Mouse (Mus musculus): ENCODE measurements at regions not wholly inside any gene's neighbourhood (a gene's known extent, or its start where the extent isn't known, plus 50 kb on each side); places are given as distances from the start of the nearest gene placed in this dataset.
"Not testable (repeated sequence)": the region's sequence is repeated elsewhere in the genome, so short reads cannot be mapped to it uniquely, and the experiment has no call there.

DNA sequence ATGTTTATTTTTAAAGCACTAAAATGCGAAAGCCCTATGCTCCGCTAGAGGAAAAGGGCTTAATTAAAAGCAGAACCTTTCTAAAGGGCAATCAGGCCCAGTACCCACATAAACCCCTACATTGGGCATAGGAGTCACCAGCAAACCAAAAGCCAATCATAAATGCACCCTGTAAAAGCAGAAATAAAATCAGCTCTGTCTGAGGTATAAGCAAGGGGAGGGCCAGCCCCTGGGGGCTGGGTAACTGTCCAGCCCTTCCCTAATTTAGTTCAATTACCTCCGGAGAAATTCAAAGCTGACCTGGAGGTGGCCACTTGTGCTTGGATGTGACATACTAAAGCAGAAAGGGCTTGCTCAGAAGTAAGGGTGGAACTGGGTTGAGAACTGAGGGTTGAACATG, 479.4 kb upstream of the Sall1 start:
- no peak for DNase-seq

DNA sequence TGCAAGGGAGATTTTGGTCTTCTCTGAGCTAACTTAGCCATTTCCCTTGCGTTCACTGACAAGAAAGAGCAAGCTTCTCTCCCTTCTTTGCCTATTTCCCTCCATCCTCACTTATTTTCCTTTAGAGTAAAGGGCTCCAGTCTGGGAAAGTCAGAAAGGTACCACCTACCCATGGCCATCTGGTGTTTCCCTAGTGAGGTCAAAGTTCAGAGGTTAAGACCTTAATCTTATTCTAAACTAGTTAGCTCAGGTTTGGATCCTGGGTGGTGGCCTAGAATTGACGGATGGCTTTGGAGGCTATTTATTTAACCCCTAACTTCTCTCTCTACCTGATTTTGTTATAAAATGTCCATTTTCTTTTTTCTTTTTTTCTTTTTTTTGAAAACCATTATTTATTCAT, 472.6 kb upstream of the Sall1 start:
- no peak for DNase-seq

DNA sequence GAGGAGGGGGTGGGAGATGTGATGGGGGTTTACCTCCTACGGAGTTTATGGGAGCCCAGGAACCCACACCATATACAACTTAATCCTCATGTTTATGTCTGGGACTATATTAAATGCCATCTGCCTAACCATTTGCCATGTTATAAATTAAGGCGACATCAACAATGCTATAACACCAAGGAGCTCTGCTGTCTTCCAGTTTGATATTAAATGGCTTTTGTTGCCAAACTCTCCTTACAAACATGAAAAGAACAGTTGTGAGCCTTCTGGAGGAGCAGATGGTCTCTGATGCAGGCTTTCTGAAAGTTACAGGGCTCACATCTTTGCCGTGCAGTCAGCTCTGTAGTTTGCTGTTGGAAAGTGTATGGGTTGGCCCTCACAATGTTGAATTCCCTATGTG, 470.3 kb upstream of the Sall1 start:
- DNase-seq = no peak

DNA sequence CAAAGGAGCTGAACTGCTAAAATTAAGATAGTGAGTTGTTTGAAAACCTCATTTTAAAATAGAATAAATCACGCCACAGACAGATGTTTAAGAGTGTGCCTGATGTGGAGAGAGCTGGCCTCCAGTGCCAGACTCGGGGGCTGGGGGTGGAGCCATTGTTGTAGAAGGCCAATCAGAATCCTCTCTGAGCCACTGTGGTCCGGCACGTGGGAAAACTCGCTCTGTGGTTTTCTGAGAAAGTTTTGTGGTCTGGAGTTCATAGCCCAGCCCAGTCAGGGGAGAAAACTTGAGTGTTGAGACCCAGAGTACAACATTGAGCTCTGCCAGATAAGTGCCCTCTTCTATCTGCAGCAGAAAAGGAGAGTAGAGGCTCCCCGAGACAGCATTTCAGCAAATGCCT, 463.7 kb upstream of the Sall1 start:
- DNase-seq = no peak

DNA sequence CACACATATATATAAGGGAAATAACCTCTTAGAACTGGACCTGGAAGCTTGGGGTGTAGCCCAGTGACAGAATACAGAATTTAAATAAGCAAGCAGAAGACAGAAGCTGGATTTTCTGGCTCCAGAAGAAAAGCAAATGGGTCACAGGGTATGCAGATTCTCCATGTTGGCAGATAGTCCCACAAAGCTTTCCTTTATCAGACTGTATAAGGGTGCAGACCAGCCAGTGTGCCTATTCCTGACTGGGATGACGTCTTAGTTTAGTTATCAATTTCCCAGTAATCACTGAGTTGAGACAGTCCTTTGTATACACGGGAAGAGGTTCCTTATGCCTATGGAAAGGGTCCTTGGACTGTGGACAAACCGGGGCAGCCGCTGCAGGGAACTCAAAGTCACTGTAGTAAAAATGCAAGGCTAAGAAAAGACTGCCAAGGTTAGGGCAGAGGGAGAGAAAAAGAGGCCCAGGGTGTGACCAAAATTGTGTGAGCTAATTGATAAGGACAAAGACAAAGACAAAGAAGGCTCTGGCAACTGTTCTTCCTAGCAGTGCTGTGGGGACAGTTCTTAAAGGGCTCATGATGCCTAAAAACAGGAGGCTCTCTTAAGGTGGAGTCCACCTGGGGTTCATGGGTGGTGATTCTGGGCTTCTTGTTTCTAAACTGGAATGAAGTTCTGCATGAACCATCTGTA, 459.7 kb upstream of the Sall1 start:
- no peak for DNase-seq

DNA sequence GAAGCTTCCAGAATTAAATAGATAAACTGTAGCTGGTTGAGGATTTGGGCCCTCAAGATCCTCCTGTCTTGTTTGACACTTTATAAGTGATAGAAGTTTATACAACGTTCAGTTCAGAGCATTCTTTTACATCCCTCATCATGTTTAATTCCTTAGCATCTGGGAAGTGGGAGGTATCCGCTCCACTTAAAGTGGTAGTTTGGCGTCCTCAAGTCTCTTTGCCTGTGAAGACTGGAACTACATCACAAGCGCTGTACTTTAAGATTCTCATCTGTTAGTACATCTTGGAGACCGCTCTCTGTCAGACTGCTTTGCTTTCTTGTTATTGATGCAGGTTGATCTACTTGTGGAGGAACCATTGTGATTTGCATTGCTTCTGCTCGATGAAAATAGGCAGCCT, 459.1 kb upstream of the Sall1 start:
- DNase-seq = no peak

DNA sequence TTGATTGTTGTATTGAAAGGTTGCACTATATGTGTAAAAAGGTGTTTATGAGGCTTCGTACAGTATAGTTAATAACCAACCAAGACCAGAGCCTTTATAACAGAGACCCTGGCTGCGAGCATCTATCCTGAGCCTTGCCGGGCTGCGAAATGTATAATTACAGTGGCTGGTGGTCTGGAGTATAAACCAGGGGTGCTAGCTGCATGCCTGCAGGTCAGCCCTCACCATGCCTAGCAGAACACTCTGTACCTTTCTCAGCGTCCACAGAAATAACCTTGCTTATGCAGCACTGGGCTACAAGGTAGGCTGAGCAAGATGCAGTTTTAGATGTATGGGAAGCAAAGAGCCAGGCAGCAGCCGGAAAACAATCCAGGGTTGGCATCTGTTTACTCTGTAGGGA, 457.8 kb upstream of the Sall1 start:
- DNase-seq = no peak

DNA sequence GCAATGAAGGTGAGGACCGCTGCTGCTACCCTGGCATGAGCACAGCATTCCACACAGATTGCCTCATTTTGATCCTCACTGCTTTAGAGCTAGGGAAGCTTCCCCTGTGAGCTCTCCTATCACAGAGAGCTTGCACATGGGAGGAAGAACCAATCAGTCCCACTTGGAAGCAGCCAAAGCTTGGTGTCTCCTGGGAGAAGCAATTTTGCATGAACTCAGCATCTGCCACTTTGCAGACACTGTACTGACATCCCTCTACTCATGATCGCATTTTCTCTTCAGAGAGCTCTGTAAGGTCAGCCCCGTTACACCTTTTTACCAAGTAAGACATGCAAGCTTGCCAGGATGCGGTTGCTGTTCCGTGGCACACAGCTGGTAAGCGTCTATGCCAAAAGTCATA, 455.9 kb upstream of the Sall1 start:
- DNase-seq = no peak

DNA sequence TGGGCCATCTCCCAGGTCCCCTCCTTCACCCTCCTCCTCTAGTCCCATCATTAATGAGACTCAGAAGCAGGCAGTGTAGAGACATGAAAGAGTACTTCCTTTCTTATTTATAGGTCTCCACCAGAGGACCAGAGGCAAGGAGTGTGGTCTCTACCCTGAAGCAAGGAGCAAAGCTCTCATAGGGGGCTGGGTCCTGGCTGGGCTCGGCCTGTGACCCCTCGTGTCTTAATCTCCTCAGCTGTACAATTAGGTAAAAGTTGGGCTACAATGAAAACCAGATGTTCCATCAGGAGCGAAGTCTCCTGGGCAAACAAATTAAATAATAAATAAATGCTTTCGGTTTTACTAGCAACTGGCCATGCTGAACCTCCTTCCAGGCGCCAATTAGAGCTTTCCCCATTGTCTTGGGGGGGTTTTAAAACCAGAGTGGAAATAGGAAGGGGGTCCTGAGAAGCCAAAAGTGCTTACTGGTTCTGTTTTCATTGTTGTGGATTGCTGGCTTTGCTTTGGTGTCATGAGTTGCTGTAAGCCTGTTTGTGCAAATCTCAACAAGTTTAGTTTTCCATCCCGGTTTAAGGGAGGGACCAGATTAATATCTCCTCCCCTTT, 454.2 kb upstream of the Sall1 start:
- no peak for DNase-seq

DNA sequence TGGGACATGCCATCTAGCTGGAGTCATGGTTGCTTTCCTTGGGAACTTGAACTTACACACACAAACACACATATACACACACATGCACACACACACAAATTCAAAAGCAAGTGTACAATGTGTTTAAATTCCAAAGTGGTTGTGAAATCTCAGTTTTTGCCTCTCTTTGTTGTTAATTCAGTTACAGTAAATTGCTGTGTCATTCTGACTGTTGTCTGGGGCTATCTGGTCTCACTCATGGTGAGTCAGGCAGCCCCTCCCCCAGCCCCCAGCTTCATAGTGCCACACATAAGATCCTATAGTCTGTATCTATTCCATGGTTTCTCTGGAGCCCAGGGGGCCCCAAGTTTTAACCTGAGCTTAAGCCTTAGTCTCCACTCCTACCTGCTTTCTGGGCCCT, 448.4 kb upstream of the Sall1 start:
- no peak for DNase-seq

DNA sequence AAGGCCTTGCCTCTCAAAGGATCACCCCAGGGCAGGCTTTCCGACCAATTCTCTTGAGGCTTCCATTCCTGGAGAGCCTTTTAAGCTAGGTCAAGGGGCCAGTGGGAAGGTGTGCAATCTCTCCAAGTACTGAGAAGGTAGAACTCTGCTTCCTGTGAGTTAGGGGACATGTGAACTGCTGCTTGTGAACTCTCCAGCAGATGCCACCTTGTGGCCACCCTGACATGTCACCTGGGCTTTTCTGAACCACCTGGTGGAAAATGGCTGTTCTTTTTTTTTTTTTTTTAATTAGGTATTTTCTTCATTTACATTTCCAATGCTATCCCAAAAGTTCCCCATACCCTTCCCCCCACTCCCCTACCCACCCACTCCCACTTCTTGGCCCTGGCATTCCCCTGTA, 438.5 kb upstream of the Sall1 start:
- DNase-seq = not testable (repeated sequence)

DNA sequence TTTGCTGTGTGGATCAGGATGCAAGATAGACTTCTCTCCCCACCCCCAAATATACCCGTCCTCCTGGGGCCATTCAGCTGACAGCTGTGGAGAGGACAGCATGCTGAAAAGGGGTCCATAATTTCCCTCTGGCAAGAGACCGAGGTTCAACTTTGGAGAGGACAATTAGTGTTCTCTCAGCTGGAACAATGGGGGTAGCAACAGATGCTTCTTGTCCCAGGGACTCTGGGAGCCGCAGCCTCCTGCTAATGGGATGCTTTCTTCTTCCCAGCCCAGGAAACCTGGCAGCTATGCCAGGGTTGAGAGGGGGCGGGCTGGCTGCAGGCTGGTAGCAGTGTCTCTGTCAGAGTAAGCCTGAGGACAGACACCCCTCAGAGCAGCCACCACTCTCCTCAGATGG, 433.0 kb upstream of the Sall1 start:
- no peak for DNase-seq

DNA sequence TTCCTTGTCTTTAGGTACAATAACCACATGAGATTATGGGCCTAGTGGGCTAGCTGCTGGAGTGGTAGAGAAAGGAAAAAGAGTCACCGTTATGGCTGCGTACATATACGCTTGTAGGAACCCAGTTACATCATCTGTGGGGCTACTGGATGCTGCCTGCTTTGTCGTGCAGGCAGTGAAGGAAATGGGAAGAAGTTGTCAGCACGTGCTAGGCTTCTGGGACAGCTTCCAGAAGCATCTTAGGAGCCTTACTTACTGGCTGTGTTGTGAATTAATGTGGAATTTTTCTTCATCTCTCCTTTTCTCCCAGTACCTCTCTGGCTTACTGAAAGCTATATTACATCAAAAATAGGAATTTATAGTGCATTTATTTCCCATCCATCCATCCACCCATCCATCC, 427.2 kb upstream of the Sall1 start:
- DNase-seq = no peak

DNA sequence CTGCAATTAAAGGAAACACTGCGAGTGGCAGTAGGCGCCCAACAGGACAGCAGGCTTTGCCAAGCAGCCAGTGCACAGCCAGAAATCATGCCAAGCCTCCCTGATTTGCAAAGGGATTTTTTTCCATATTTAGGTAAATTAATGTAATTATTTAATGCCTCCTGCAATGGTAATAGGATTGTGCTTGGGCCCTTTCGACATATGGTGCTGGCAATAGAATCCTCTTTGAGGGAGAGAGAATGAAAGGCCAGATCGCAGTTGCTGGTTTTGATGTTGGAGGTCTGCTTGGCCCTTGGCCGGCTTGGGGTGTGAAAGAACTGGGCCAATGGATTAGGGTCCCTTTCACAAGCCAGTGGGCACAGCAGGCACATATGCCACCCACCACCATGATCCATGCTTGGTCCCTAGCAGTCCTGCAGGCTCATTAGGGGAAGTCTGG, 424.8 kb upstream of the Sall1 start:
- no peak for DNase-seq

DNA sequence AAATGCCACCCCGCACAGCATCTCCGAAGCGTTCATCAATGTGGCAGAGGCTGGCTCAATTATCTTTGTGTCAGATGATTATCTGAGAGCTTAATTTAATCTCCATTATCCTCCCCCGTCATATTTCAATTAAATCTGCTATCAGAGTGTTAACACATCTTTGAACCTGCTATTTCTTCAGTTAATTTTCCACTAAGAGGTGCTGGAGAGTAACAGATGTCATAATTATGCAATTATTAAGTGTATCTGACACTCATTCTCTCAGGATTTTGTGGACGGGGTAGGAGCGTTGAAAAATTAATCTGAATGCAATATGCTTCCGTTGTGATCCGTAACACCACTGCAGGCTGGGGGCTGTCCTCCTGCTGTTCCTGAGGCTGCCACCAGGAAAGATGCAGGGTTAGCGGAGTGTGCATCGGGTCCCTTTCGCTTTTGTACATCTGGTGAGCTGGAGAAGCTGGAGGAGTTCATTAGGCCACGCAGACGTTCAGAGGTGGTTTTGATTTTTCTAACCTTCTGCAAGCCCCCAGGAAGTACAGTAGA, 421.3 kb upstream of the Sall1 start:
- no peak for DNase-seq

DNA sequence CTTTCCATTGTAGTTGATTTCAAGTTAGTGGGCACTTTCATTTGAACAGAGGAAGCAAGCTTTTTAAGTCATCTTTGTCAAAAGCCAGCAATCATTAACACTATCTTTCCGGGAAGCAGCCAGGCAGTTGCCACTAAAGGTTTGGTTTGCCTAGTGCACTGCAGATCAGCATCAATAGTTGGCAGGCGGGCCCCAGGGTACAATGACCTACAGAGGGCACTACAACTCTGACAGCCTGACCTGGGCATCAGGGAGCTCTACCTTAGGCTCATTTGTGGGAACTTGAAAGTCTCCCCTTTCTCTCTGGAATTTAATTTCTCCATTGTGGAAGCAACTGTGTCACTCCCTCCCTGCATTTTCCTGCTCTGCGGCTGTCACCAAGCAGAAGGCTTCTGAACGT, 412.6 kb upstream of the Sall1 start:
- no peak for DNase-seq

DNA sequence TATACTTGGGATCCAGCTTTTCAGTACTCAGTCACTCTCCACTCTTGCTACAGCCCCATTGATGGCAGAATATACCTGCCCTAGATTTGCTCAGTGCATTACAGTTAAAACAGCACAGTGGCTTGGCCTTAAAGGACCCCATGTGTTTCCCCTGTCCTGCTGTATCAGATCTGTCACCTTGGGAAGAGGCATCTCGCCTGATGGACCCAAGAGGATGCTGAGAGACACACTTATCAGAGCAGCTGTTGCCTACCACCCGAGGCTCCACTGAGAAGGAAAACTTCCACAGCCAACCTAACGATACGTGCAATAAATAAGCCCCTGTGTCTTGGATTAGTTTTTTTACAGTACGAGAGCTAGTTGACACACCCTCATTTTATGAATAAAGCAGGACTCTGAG, 411.8 kb upstream of the Sall1 start:
- no peak for DNase-seq

DNA sequence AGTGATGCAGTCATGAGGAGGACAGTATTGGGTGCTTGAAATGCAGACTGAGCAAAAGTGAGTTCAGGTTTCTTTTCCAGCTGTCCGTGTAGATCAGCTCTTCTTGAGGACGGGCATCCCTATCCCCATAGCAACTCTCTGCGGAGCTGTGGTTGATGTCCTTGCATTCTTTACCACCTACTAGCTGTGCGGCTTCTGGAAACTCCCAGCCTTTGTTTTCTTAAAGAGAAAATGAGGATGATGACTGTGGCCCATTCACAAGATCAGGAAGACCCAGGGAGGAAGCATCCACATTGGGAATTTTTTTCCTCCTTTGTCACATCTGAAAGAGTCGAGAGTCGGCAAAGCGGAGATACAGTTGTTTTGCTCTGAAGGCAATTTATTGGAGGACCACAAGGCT, 410.2 kb upstream of the Sall1 start:
- no peak for DNase-seq

DNA sequence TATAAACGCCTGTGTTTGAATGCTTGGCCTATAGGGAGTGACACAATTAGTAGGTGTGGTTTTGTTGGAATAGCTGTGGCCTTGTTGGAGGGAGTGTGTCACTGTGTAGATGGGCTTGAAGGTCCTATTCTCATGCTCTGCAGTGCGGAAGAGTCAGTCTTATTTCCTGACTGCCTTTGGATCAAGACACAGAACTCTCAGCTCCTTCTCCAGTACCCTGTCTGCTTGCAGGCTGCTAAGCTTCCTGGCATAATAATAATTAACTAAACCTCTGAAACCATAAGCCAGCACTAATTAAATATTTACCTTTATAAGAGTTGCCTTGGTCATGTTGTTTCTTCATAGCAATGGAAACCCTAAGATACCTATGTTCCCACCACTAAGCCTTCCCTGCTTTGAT, 409.8 kb upstream of the Sall1 start:
- no peak for DNase-seq

DNA sequence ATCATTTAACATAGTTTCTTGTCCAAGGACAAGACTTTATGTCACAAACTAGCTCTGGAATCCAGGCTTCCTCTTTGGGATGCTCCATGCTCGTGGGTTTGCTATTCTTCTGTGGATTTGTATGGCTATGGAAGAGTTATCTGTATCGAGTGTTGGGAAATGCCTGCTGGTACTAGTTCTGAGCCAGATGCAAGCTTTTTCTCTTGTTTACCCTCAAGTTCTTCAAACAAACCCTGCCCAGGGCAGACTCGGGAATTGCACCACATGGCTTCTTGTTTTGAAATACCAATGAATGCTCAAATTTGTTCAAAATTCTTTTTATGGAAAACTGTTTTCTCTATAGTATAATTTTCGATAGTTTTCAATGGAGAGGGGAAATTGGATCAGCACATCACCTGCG, 400.5 kb upstream of the Sall1 start:
- no peak for DNase-seq

DNA sequence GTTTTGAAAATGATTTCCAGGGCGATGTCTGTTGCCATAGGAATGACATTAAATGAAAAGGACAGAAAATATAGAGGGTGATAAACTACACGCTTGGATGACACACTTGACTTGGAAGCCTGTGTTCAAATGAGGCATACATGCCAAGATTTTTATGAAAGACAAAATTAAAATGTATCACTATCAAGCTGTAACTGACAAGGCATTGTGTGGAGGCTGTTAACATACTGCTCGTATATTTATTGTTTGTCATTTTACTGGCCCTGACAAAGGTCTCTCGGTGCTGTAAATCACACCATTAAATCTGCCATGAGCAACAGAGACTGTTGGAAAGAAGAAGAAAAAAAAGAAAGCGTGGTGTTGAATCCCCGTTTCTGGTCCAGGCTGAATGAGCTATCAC, 395.3 kb upstream of the Sall1 start:
- DNase-seq = no peak

DNA sequence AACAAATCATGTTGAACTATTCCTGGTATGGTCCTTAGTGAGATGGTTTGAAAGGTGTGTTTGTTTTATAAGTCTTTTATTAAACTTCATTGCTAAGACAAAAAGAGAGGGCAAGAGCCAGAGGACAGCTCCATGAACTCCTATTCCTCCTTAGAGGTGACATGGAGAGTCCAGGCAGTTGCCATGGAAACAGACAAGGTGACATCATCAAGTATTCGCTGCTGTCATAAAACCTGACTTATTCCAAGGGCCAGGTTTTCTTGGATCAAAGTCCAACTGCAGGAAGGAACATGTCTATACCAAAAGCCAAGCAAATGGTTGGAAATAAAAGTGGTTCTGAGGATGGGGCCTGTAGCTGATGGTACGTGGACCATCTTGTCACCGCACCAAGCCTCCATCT, 383.0 kb upstream of the Sall1 start:
- DNase-seq = no peak

DNA sequence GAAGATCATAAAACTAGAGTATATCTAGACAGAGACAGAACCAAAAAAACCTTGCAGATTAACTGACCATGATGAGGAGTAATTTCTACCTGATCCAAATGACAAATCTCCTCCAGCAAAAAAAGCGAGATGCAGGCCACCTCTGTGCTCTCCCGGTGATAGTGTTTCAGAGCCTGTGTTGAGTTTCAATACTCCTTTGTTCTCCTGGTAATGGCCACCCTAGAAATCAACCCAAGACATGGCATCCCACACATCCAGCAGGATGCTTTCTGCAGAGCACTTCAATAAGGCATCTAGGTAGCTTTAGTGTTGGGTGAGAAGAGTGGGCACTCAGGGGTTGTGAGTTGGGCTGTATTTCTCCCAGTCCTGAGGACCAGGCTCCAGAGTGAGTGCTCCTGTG, 371.3 kb upstream of the Sall1 start:
- DNase-seq = no peak

DNA sequence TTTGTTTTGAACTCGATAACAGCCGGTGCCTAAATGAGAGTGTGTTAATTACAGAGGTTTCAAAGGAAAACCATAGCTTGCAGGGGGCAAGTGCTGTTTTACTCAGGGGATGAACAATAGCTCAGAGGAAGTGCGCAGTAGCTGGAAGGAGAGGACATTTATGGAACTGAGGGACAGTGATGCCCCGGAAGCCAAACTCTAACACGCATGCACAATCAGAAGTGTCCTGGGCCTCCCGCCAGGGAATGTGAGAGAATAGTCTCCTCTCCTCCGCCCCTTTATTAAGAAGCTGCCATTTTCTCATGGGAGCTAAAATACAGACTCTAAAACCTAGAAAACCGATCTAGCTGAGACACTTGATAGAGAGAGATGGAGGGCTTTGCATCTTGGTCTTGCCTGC, 368.5 kb upstream of the Sall1 start:
- DNase-seq = no peak
